Mouse (Mus musculus) CH12.LX (cell line): ENCODE measurements around the gene Churc1. TPM values are rescaled to one million over a fixed set of nuclear protein-coding genes. Genes with fewer than 3 reads are reported as not detected.

Source experiments
- DNase-seq: peaks from one replicate; pipeline ENCODE4 v3.0.0-alpha.2; 2013; ENCODE audit errors: extremely low read depth
- H3K27ac ChIP-seq: 2 replicates; pipeline ENCODE4 v1.5.1; 2012; ENCODE audit warnings: low read depth, mild to moderate bottlenecking, control low read depth, moderate library complexity; ENCODE audit not compliant: insufficient read depth
- H3K27me3 ChIP-seq: replicated peaks from 2 replicates; pipeline ENCODE3; 2012; ENCODE audit warnings: inconsistent platforms
- H3K36me3 ChIP-seq, 2 experiments: replicated peaks in 1 of 2; 2 replicates each; pipeline versions ENCODE3 to v1.6.1; 2012; ENCODE audit warnings: inconsistent platforms in 1 of 2, low read length in 1 of 2, mild to moderate bottlenecking in 1 of 2, mixed read lengths in 1 of 2, moderate library complexity in 1 of 2; ENCODE audit not compliant: control insufficient read depth in 1 of 2, insufficient read depth in 1 of 2
- H3K4me1 ChIP-seq, 2 experiments: 2 replicates each; pipeline ENCODE4 v1.6.1; 2012; ENCODE audit warnings: inconsistent platforms in 1 of 2, moderate library complexity in 1 of 2; ENCODE audit not compliant: insufficient read depth in 2 of 2, control insufficient read depth in 1 of 2
- H3K4me2 ChIP-seq: 2 replicates; pipeline ENCODE4 v1.6.1; 2012; ENCODE audit warnings: low read depth, mild to moderate bottlenecking, control low read depth; ENCODE audit not compliant: poor library complexity, insufficient read depth, severe bottlenecking
- H3K4me3 ChIP-seq, 3 experiments: fragments of 150-350 bp in 1 of 3; sonication (generic) in 1 of 3; replicated peaks in 1 of 3; 2 replicates each; pipeline versions ENCODE3 to v1.5.1; 2011 to 2012; ENCODE audit warnings: low read depth in 2 of 3, low read length in 2 of 3, mild to moderate bottlenecking in 2 of 3, moderate library complexity in 2 of 3, control low read depth in 1 of 3, improper control_type of control experiment in 1 of 3, inconsistent platforms in 1 of 3, mixed read lengths in 1 of 3; ENCODE audit not compliant: poor library complexity in 1 of 3
- H3K79me2 ChIP-seq: replicated peaks from 2 replicates; pipeline ENCODE4 v1.6.1; 2012; ENCODE audit warnings: mild to moderate bottlenecking, moderate library complexity; ENCODE audit not compliant: control insufficient read depth, poor library complexity, insufficient read depth, severe bottlenecking; ENCODE audit errors: extremely low read depth
- H3K9ac ChIP-seq: 2 replicates; pipeline ENCODE4 v1.6.1; 2012; ENCODE audit warnings: low read depth, mild to moderate bottlenecking, control low read depth, moderate library complexity; ENCODE audit not compliant: insufficient read depth
- H3K9me3 ChIP-seq: replicated peaks from 2 replicates; pipeline ENCODE3; 2012; ENCODE audit warnings: low read length, inconsistent platforms, mixed read lengths
- BHLHE40 ChIP-seq: IDR thresholded peaks from 2 replicates; pipeline ENCODE4 v1.6.1; 2011; ENCODE audit warnings: mild to moderate bottlenecking, low read depth, low read length, improper control_type of control experiment
- CHD2 ChIP-seq: IDR thresholded peaks from 2 replicates; pipeline ENCODE4 v1.6.1; 2011; ENCODE audit warnings: low read length, improper control_type of control experiment
- E2F4 ChIP-seq: IDR thresholded peaks from 2 replicates; pipeline ENCODE4 v1.6.1; 2011; ENCODE audit warnings: low read depth, low read length, improper control_type of control experiment; ENCODE audit not compliant: insufficient replicate concordance
- EP300 ChIP-seq: IDR thresholded peaks from 2 replicates; pipeline ENCODE4 v1.6.1; 2011; ENCODE audit warnings: low read length, improper control_type of control experiment
- ETS1 ChIP-seq: conservative IDR thresholded peaks from 2 replicates; pipeline ENCODE4 v1.6.1; 2012; ENCODE audit warnings: low read depth, mild to moderate bottlenecking, inconsistent platforms, low read length, improper control_type of control experiment, moderate library complexity
- GABPA ChIP-seq: IDR thresholded peaks from 2 replicates; pipeline ENCODE4 v1.6.1; 2012; ENCODE audit warnings: low read depth, low read length, improper control_type of control experiment, inconsistent platforms; ENCODE audit not compliant: insufficient replicate concordance
- HCFC1 ChIP-seq: IDR thresholded peaks from 2 replicates; pipeline ENCODE4 v1.6.1; 2012; ENCODE audit warnings: low read depth, mild to moderate bottlenecking, inconsistent platforms, low read length, improper control_type of control experiment
- IRF4 ChIP-seq: IDR thresholded peaks from 2 replicates; pipeline ENCODE4 v1.6.1; 2014; ENCODE audit warnings: low read depth, mild to moderate bottlenecking, inconsistent platforms, low read length, improper control_type of control experiment
- JUN ChIP-seq: IDR thresholded peaks from 2 replicates; pipeline ENCODE4 v1.6.1; 2011; ENCODE audit warnings: low read depth, mild to moderate bottlenecking, low read length, improper control_type of control experiment, moderate library complexity; ENCODE audit not compliant: insufficient read depth
- JUND ChIP-seq: conservative IDR thresholded peaks from 2 replicates; pipeline ENCODE4 v1.6.1; 2011; ENCODE audit warnings: low read depth, low read length, improper control_type of control experiment
- KAT2A ChIP-seq: IDR thresholded peaks from 2 replicates; pipeline ENCODE4 v1.6.1; 2012; ENCODE audit warnings: low read length, improper control_type of control experiment, inconsistent platforms; ENCODE audit not compliant: insufficient replicate concordance
- MEF2A ChIP-seq: IDR thresholded peaks from 2 replicates; pipeline ENCODE4 v1.6.1; 2014; ENCODE audit warnings: low read depth, mild to moderate bottlenecking, inconsistent platforms, low read length, improper control_type of control experiment, borderline replicate concordance
- MYC ChIP-seq: IDR thresholded peaks from 2 replicates; pipeline ENCODE4 v1.6.1; 2011; ENCODE audit warnings: low read depth, mild to moderate bottlenecking, improper control_type of control experiment, low read length
- NELFE ChIP-seq: IDR thresholded peaks from 2 replicates; pipeline ENCODE4 v1.6.1; 2011; ENCODE audit warnings: low read depth, low read length, improper control_type of control experiment
- NRF1 ChIP-seq: IDR thresholded peaks from 2 replicates; pipeline ENCODE4 v1.6.1; 2014; ENCODE audit warnings: low read depth, mild to moderate bottlenecking, inconsistent platforms, low read length, improper control_type of control experiment, moderate library complexity
- PAX5 ChIP-seq: IDR thresholded peaks from 2 replicates; pipeline ENCODE4 v1.6.1; 2012; ENCODE audit warnings: low read length, inconsistent platforms, mixed read lengths
- POLR2A ChIP-seq: IDR thresholded peaks from 2 replicates; pipeline ENCODE4 v1.6.1; 2011; ENCODE audit warnings: low read depth, mild to moderate bottlenecking, improper control_type of control experiment, low read length
- POLR2AphosphoS2 ChIP-seq: IDR thresholded peaks from 2 replicates; pipeline ENCODE4 v1.6.1; 2011; ENCODE audit warnings: low read depth, low read length, improper control_type of control experiment
- SIN3A ChIP-seq: IDR thresholded peaks from 2 replicates; pipeline ENCODE4 v1.6.1; 2012; ENCODE audit warnings: low read length, improper control_type of control experiment, inconsistent platforms
- TBP ChIP-seq: conservative IDR thresholded peaks from 2 replicates; pipeline ENCODE4 v1.6.1; 2011; ENCODE audit warnings: low read depth, low read length, improper control_type of control experiment
- TCF12 ChIP-seq: IDR thresholded peaks from 2 replicates; pipeline ENCODE4 v1.6.1; 2014; ENCODE audit warnings: low read depth, mild to moderate bottlenecking, inconsistent platforms, low read length, improper control_type of control experiment
- UBTF ChIP-seq: IDR thresholded peaks from 2 replicates; pipeline ENCODE4 v1.6.1; 2012; ENCODE audit warnings: low read depth, mild to moderate bottlenecking, inconsistent platforms, low read length, improper control_type of control experiment, moderate library complexity
- ZC3H11A ChIP-seq: IDR thresholded peaks from 2 replicates; pipeline ENCODE4 v1.6.1; 2012; ENCODE audit warnings: low read depth, mild to moderate bottlenecking, inconsistent platforms, low read length, improper control_type of control experiment
- dilution Hi-C: fragments of 300-500 bp; cut with MboI; formaldehyde crosslinking; loops from 2 replicates; pipeline ENCODE4 v1.14.3; 2020; ENCODE audit warnings: low sequenced_read_pairs; ENCODE audit not compliant: extremely low pct_unique_long_range_greater_than_20kb, extremely low pct_ligation_motif_present
- in situ Hi-C: fragments of 300-500 bp; cut with MboI; formaldehyde crosslinking; loops from 3 replicates; pipeline ENCODE4 v1.14.3; 2019; ENCODE audit warnings: low sequenced_read_pairs, low pct_ligation_motif_present, low pct_unique_long_range_greater_than_20kb, mixed read lengths
- polyA plus RNA-seq: library from polyadenylated mRNA; unstranded; fragments of >175 nt; gene quantifications from 2 replicates; pipeline ENCODE4 v1.2.1, GENCODE M21; 2012; ENCODE audit warnings: low read depth; ENCODE audit not compliant: insufficient read length
- total RNA-seq, 2 experiments: library from RNA; depleted of rRNA; stranded (reverse); fragments of 300-350 nt in 1 of 2; fragments of >200 nt in 1 of 2; gene quantifications; 2 replicates each; pipeline ENCODE4 v1.2.3; 2012 to 2014

Churc1 gene
- total and polyA plus RNA-seq, 3 experiments, result 48.9 to 160 (median 87.1) TPM

- Histone ChIP-seq H3K9ac (no peak overlapping the region), H3K9me3 (no peaks in the 10 kb centered on the region), H3K27ac (no peak overlapping the region), H3K4me1 (no peaks in the 10 kb centered on the region), H3K36me3 (no peaks in the 10 kb centered on the region), H3K27me3 (peaks cover 23% of the 10 kb centered on the region), H3K4me2 (no peak overlapping the region), H3K4me3 (no peak overlapping the region)
- no peak for DNase-seq
- in situ Hi-C loops, result no loop called here
- dilution Hi-C loops, result no loop called here
- TF ChIP-seq JUND (no peak), TCF12 (no peak), BHLHE40 (no peak)
- TF ChIP-seq, all 38 proteins: peak for 0
- no peaks in the 10 kb centered on the region for H3K79me2 ChIP-seq
These were observed 32.8 kb downstream of the Churc1 start for GRCm38 (mm10) chr12:76798008-76798720.

GRCm38 (mm10) chr12:76803028-76803427, 37.7 kb downstream of the Churc1 start:
- in situ Hi-C loops (no loop called here), dilution Hi-C loops (no loop called here)
- H3K79me2 ChIP-seq, result no peaks in the 10 kb centered on the region
- H3K27ac ChIP-seq, result no peak overlapping the region
- H3K4me1 ChIP-seq, result peaks cover 0 to 24% of the 10 kb centered on the region in 2 experiments; a peak in 2 of 4 replicates
- H3K27me3 ChIP-seq, result peaks cover 18% of the 10 kb centered on the region
- H3K9me3 ChIP-seq, result no peaks in the 10 kb centered on the region
- no peak overlapping the region for H3K9ac ChIP-seq
- no peak overlapping the region for H3K4me3 ChIP-seq
- no peak for DNase-seq
- H3K36me3 ChIP-seq, result no peaks in the 10 kb centered on the region
- H3K4me2 ChIP-seq, result no peak overlapping the region
- no peak for TF ChIP-seq POLR2AphosphoS2
- no peak for TF ChIP-seq E2F4
- no peak for TF ChIP-seq CHD2
- no peak for TF ChIP-seq ZC3H11A
- TF ChIP-seq IRF4, result no peak
- no peak for TF ChIP-seq PAX5
- no peak for TF ChIP-seq NELFE
- no peak for TF ChIP-seq JUN
- TF ChIP-seq ETS1, result no peak
- no peak for TF ChIP-seq GABPA
- no peak for TF ChIP-seq KAT2A
- TF ChIP-seq NRF1, result no peak
- TF ChIP-seq MEF2A, result no peak
- TF ChIP-seq UBTF, result no peak
- no peak for TF ChIP-seq TBP
- TF ChIP-seq EP300, result no peak
- TF ChIP-seq POLR2A, result no peak
- no peak for TF ChIP-seq SIN3A
- TF ChIP-seq HCFC1, result no peak
- TF ChIP-seq MYC, result no peak
